Mouse (Mus musculus) liver, embryonic 14.5 days (tissue): ENCODE measurements at regions not wholly inside any gene's neighbourhood (a gene's known extent, or its start where the extent isn't known, plus 50 kb on each side); places are given as distances from the start of the nearest gene placed in this dataset.

Experiments used
- ATAC-seq: fragments of 200-750 bp; cut with Nextera tagmentation; 2 replicates; pipeline ENCODE4 v1.8.0; 2017; ENCODE audit warnings: moderate number of reproducible peaks, mild to moderate bottlenecking, moderate library complexity; ENCODE audit not compliant: insufficient read depth
- DNase-seq, 3 experiments: peaks; one replicate each; pipeline ENCODE4 v3.0.0-alpha.2; 2012 to 2013; ENCODE audit warnings: low read depth in 3 of 3, low spot score in 3 of 3
- H3K27ac ChIP-seq: fragments of 300-500 bp; sonication (generic); 2 replicates; pipeline ENCODE4 v1.5.1; 2014; ENCODE audit warnings: moderate library complexity, mild to moderate bottlenecking, control low read depth, inconsistent platforms
- H3K27me3 ChIP-seq: fragments of 300-500 bp; sonication (generic); 2 replicates; pipeline ENCODE4 v1.6.1; 2014; ENCODE audit warnings: mild to moderate bottlenecking, low read length, moderate library complexity; ENCODE audit not compliant: control insufficient read depth, insufficient read depth
- H3K36me3 ChIP-seq: fragments of 300-500 bp; sonication (generic); replicated peaks from 2 replicates; pipeline ENCODE4 v1.6.1; 2014; ENCODE audit warnings: low read depth; ENCODE audit not compliant: control insufficient read depth, insufficient read depth
- H3K4me1 ChIP-seq, 2 experiments: fragments of 200-500 bp in 1 of 2; fragments of 300-500 bp in 1 of 2; sonication (generic) in 1 of 2; replicated peaks; 2 replicates each; pipeline ENCODE4 v1.6.1; 2012 to 2014; ENCODE audit warnings: antibody characterized with exemption in 1 of 2, inconsistent platforms in 1 of 2, low read length in 1 of 2; ENCODE audit not compliant: control insufficient read depth in 2 of 2, insufficient read depth in 2 of 2
- H3K4me2 ChIP-seq: fragments of 300-500 bp; sonication (generic); 2 replicates; pipeline ENCODE4 v1.6.1; 2014; ENCODE audit warnings: low read depth, mild to moderate bottlenecking, control low read depth, moderate library complexity
- H3K4me3 ChIP-seq, 2 experiments: fragments of 200-500 bp in 1 of 2; fragments of 300-500 bp in 1 of 2; sonication (generic) in 1 of 2; 2 replicates each; pipeline ENCODE4 v1.5.1; 2012 to 2014; ENCODE audit warnings: low read depth in 2 of 2, low read length in 2 of 2, mild to moderate bottlenecking in 2 of 2, control low read depth in 1 of 2, inconsistent platforms in 1 of 2, moderate library complexity in 1 of 2; ENCODE audit not compliant: insufficient read depth in 1 of 2
- H3K9ac ChIP-seq: fragments of 300-500 bp; sonication (generic); replicated peaks from 2 replicates; pipeline ENCODE4 v1.6.1; 2014; ENCODE audit warnings: mild to moderate bottlenecking, control low read depth, moderate library complexity
- H3K9me3 ChIP-seq: fragments of 300-500 bp; sonication (generic); 2 replicates; pipeline ENCODE4 v1.6.1; 2016; ENCODE audit warnings: low read length, mixed read lengths; ENCODE audit not compliant: control insufficient read depth
- CTCF ChIP-seq: IDR thresholded peaks from 2 replicates; pipeline ENCODE4 v1.5.1; 2016; ENCODE audit warnings: antibody characterized with exemption, low read depth, control low read depth
- EP300 ChIP-seq: IDR thresholded peaks from 2 replicates; pipeline ENCODE4 v1.6.1; 2016; ENCODE audit warnings: antibody characterized with exemption, low read depth
- WGBS: fragments of 180-500 bp; shearing (Covaris S2); extraction: QIAGEN DNeasy Blood & Tissue Kit; methylation state at CpG from one replicate; pipeline ENCODE4 v1.1.7; 2014; ENCODE audit not compliant: insufficient replicate concordance; 5-methylcytosine and 5-hydroxymethylcytosine counted together

GRCm38 (mm10) chr3:15153710-15154109 is 178.4 kb downstream of the Gm9733 start:
- Histone ChIP-seq H3K4me1 (no peaks in the 10 kb centered on the region), H3K9ac (no peak overlapping the region), H3K27me3 (no peaks in the 10 kb centered on the region), H3K27ac (no peak overlapping the region), H3K36me3 (no peaks in the 10 kb centered on the region), H3K4me3 (no peak overlapping the region), H3K4me2 (no peak overlapping the region), H3K9me3 (no peaks in the 10 kb centered on the region)
- WGBS: 52% methylated on average over 1 of the region's 1 CpGs
- ATAC-seq (no peak), DNase-seq (no peak)
- TF ChIP-seq CTCF: no peak
- no peak for TF ChIP-seq EP300

DNA sequence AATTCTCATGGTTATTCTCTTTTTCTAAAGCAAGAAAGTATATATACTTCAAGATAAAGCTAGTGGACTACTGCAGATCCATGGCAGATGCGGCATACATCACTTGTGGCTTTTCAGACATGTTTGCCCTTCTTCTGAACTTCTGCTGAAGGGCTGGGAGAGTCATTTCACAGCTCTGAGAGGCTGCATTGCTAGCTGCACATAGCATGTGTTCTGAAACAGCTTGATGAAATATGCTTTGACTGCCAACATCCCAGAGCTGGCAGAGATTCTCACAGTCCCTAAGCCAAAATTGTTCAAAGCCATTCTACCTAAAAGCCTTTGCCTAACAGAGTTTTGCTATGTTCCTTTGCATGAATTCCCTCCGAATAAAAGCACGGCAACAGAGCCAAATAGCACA is 177.9 kb downstream of the Gm9733 start:
- no peaks in the 10 kb centered on the region for H3K9me3 ChIP-seq
- H3K4me2 ChIP-seq: no peak overlapping the region
- TF ChIP-seq CTCF: no peak
- no peak for TF ChIP-seq EP300
- no peaks in the 10 kb centered on the region for H3K4me1 ChIP-seq
- no peak overlapping the region for H3K9ac ChIP-seq
- ATAC-seq (no peak), DNase-seq (no peak)
- no peak overlapping the region for H3K27ac ChIP-seq
- H3K36me3 ChIP-seq: no peaks in the 10 kb centered on the region
- WGBS: 76% methylated on average over 3 of the region's 3 CpGs
- H3K27me3 ChIP-seq: no peaks in the 10 kb centered on the region
- H3K4me3 ChIP-seq: no peak overlapping the region

- TF ChIP-seq CTCF: no peak
- TF ChIP-seq EP300: no peak
Observed at GRCm38 (mm10) chr3:15156681-15157080, 175.4 kb downstream of the Gm9733 start.

GRCm38 (mm10) chr3:15157842-15158241 is 174.3 kb downstream of the Gm9733 start:
- TF ChIP-seq EP300: no peak
- TF ChIP-seq CTCF: no peak
- ATAC-seq: no peak
- 51% methylated on average over 1 of the region's 1 CpGs for WGBS

More at GRCm38 (mm10) chr3:15156681-15157080, 175.4 kb downstream of the Gm9733 start:
- Histone ChIP-seq H3K4me3 (no peak overlapping the region), H3K9me3 (no peaks in the 10 kb centered on the region), H3K9ac (no peak overlapping the region), H3K4me1 (no peaks in the 10 kb centered on the region), H3K27me3 (no peaks in the 10 kb centered on the region), H3K36me3 (no peaks in the 10 kb centered on the region), H3K27ac (no peak overlapping the region), H3K4me2 (no peak overlapping the region)
- ATAC-seq: no peak
- DNase-seq: no peak
- 60% methylated on average over 4 of the region's 4 CpGs for WGBS

GRCm38 (mm10) chr3:15158926-15159325 is 173.2 kb downstream of the Gm9733 start:
- Histone ChIP-seq H3K4me3 (no peak overlapping the region), H3K9me3 (no peaks in the 10 kb centered on the region), H3K36me3 (no peaks in the 10 kb centered on the region), H3K9ac (no peak overlapping the region), H3K27me3 (no peaks in the 10 kb centered on the region), H3K27ac (no peak overlapping the region), H3K4me1 (no peaks in the 10 kb centered on the region), H3K4me2 (no peak overlapping the region)
- TF ChIP-seq EP300: no peak
- TF ChIP-seq CTCF: no peak
- ATAC-seq (no peak), DNase-seq (no peak)
- WGBS: 72% methylated on average over 8 of the region's 8 CpGs

More at GRCm38 (mm10) chr3:15157842-15158241, 174.3 kb downstream of the Gm9733 start:
- H3K36me3 ChIP-seq: no peaks in the 10 kb centered on the region
- DNase-seq: no peak
- H3K27ac ChIP-seq: no peak overlapping the region
- no peak overlapping the region for H3K9ac ChIP-seq
- H3K27me3 ChIP-seq: no peaks in the 10 kb centered on the region
- no peaks in the 10 kb centered on the region for H3K4me1 ChIP-seq
- H3K4me3 ChIP-seq: no peak overlapping the region
- H3K4me2 ChIP-seq: no peak overlapping the region
- no peaks in the 10 kb centered on the region for H3K9me3 ChIP-seq
